Mouse (Mus musculus): ENCODE measurements around the gene Midn. TPM values are rescaled to one million over a fixed set of nuclear protein-coding genes. Genes with fewer than 3 reads are reported as not detected.
A peak's percentile ranks its signal among the peaks of the same experiment; 100 is the strongest.

Gene Midn
- polyA plus RNA-seq, 1 experiment: 70.1 TPM

GRCm38 (mm10) chr10:80173358-80173757, 25.3 kb downstream of the Midn start:
- no peak for TF ChIP-seq POLR2A (IDR thresholded peaks at IDR 0.05; ENCODE audit: control insufficient read depth, low read depth, low read length)
- no peak for TF ChIP-seq CTCF (IDR thresholded peaks at IDR 0.05; ENCODE audit: control insufficient read depth, insufficient read depth, insufficient replicate concordance, low read depth, low read length)
- H3K27ac ChIP-seq (ENCODE audit: control insufficient read depth, insufficient read depth, low read depth, low read length): peak overlapping the region; percentile 50
- no peaks in the 10 kb centered on the region for H3K27me3 ChIP-seq (ENCODE audit: control insufficient read depth, insufficient read depth, low read length)
- H3K4me1 ChIP-seq (ENCODE audit: control insufficient read depth, insufficient read depth, low read length): peaks cover 23% of the 10 kb centered on the region
- peak overlapping the region; percentile 41 for H3K4me3 ChIP-seq (ENCODE audit: control insufficient read depth, low read depth, low read length)
- peaks cover 4% of the 10 kb centered on the region for H3K36me3 ChIP-seq (ENCODE audit: control insufficient read depth, insufficient read depth, low read length)

- TF ChIP-seq CTCF (IDR thresholded peaks at IDR 0.05; ENCODE audit: control insufficient read depth, insufficient read depth, insufficient replicate concordance, low read depth, low read length): no peak
- TF ChIP-seq POLR2A (IDR thresholded peaks at IDR 0.05; ENCODE audit: control insufficient read depth, low read depth, low read length): no peak
- H3K4me1 ChIP-seq (ENCODE audit: control insufficient read depth, insufficient read depth, low read length): peaks cover 23% of the 10 kb centered on the region
- no peak overlapping the region for H3K27ac ChIP-seq (ENCODE audit: control insufficient read depth, insufficient read depth, low read depth, low read length)
- no peak overlapping the region for H3K4me3 ChIP-seq (ENCODE audit: control insufficient read depth, low read depth, low read length)
- H3K36me3 ChIP-seq (ENCODE audit: control insufficient read depth, insufficient read depth, low read length): peaks cover 4% of the 10 kb centered on the region
- H3K27me3 ChIP-seq (ENCODE audit: control insufficient read depth, insufficient read depth, low read length): no peaks in the 10 kb centered on the region
Measured at GRCm38 (mm10) chr10:80173955-80174640, 26.0 kb downstream of the Midn start.

- H3K4me3 ChIP-seq (ENCODE audit: control insufficient read depth, low read depth, low read length): no peak overlapping the region
- TF ChIP-seq POLR2A (IDR thresholded peaks at IDR 0.05; ENCODE audit: control insufficient read depth, low read depth, low read length): no peak
- peak; percentile 38; the same call in 1 of the 2 replicates for TF ChIP-seq CTCF (IDR thresholded peaks at IDR 0.05; ENCODE audit: control insufficient read depth, insufficient read depth, insufficient replicate concordance, low read depth, low read length)
- H3K4me1 ChIP-seq (ENCODE audit: control insufficient read depth, insufficient read depth, low read length): peaks cover 26% of the 10 kb centered on the region
- H3K27ac ChIP-seq (ENCODE audit: control insufficient read depth, insufficient read depth, low read depth, low read length): no peak overlapping the region
- H3K36me3 ChIP-seq (ENCODE audit: control insufficient read depth, insufficient read depth, low read length): peaks cover 4% of the 10 kb centered on the region
- no peaks in the 10 kb centered on the region for H3K27me3 ChIP-seq (ENCODE audit: control insufficient read depth, insufficient read depth, low read length)
Measured at GRCm38 (mm10) chr10:80174705-80175104, 26.6 kb downstream of the Midn start.

GRCm38 (mm10) chr10:80175536-80176269, 27.6 kb downstream of the Midn start:
- H3K27ac ChIP-seq (ENCODE audit: control insufficient read depth, insufficient read depth, low read depth, low read length): no peak overlapping the region
- no peaks in the 10 kb centered on the region for H3K27me3 ChIP-seq (ENCODE audit: control insufficient read depth, insufficient read depth, low read length)
- H3K4me1 ChIP-seq (ENCODE audit: control insufficient read depth, insufficient read depth, low read length): peaks cover 26% of the 10 kb centered on the region
- no peak overlapping the region for H3K4me3 ChIP-seq (ENCODE audit: control insufficient read depth, low read depth, low read length)
- H3K36me3 ChIP-seq (ENCODE audit: control insufficient read depth, insufficient read depth, low read length): peaks cover 2% of the 10 kb centered on the region; the same call in 1 of the 2 replicates
- TF ChIP-seq CTCF (IDR thresholded peaks at IDR 0.05; ENCODE audit: control insufficient read depth, insufficient read depth, insufficient replicate concordance, low read depth, low read length) (no peak; the same call in 1 of the 2 replicates), POLR2A (IDR thresholded peaks at IDR 0.05; ENCODE audit: control insufficient read depth, low read depth, low read length) (no peak)

- Histone ChIP-seq H3K27me3 (ENCODE audit: control insufficient read depth, insufficient read depth, low read length) (no peaks in the 10 kb centered on the region), H3K4me3 (ENCODE audit: control insufficient read depth, low read depth, low read length) (no peak overlapping the region), H3K27ac (ENCODE audit: control insufficient read depth, insufficient read depth, low read depth, low read length) (no peak overlapping the region), H3K36me3 (ENCODE audit: control insufficient read depth, insufficient read depth, low read length) (peaks cover under 1% of the 10 kb centered on the region; the same call in 1 of the 2 replicates), H3K4me1 (ENCODE audit: control insufficient read depth, insufficient read depth, low read length) (peaks cover 26% of the 10 kb centered on the region)
- TF ChIP-seq POLR2A (IDR thresholded peaks at IDR 0.05; ENCODE audit: control insufficient read depth, low read depth, low read length) (no peak), CTCF (IDR thresholded peaks at IDR 0.05; ENCODE audit: control insufficient read depth, insufficient read depth, insufficient replicate concordance, low read depth, low read length) (no peak)
Measured at GRCm38 (mm10) chr10:80176270-80176834, 28.3 kb downstream of the Midn start.

- Histone ChIP-seq H3K27me3 (ENCODE audit: control insufficient read depth, insufficient read depth, low read length) (no peaks in the 10 kb centered on the region), H3K27ac (ENCODE audit: control insufficient read depth, insufficient read depth, low read depth, low read length) (no peak overlapping the region), H3K4me1 (ENCODE audit: control insufficient read depth, insufficient read depth, low read length) (peaks cover 16% of the 10 kb centered on the region), H3K4me3 (ENCODE audit: control insufficient read depth, low read depth, low read length) (no peak overlapping the region), H3K36me3 (ENCODE audit: control insufficient read depth, insufficient read depth, low read length) (no peaks in the 10 kb centered on the region)
- no peak for TF ChIP-seq POLR2A (IDR thresholded peaks at IDR 0.05; ENCODE audit: control insufficient read depth, low read depth, low read length)
- no peak for TF ChIP-seq CTCF (IDR thresholded peaks at IDR 0.05; ENCODE audit: control insufficient read depth, insufficient read depth, insufficient replicate concordance, low read depth, low read length)
Measured at GRCm38 (mm10) chr10:80177441-80178279, 29.6 kb downstream of the Midn start.

Measured in testis, adult 2 months (tissue).